Mouse (Mus musculus) fat pad, adult 2 months (tissue): ENCODE measurements around the gene Ptprs.

Source experiments
- DNase-seq: peaks from one replicate; pipeline ENCODE4 v3.0.0-alpha.2; 2011; ENCODE audit warnings: low read depth, low spot score; ENCODE audit errors: extremely low read depth

Ptprs gene

DNA sequence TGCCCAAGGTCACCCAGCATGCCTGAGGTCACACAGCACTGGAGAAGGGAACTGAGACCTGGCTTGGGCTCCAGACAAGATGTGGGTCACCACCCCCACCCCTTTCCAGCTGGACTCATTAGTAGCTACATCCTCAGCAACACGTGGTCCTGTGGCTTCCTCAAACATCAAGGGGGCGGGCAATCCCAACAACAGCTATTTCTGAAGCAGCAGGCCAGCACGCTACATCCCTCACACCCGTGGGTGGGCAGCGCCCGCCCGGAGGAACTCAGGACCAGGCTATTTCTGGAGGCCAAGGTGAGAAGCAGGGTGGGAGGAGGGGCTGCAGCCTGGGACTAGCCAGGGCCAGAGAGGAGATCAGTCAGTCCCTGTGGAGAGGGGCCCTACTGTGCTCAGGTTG, 7.4 kb downstream of the Ptprs start:
- DNase-seq: no peak

DNA sequence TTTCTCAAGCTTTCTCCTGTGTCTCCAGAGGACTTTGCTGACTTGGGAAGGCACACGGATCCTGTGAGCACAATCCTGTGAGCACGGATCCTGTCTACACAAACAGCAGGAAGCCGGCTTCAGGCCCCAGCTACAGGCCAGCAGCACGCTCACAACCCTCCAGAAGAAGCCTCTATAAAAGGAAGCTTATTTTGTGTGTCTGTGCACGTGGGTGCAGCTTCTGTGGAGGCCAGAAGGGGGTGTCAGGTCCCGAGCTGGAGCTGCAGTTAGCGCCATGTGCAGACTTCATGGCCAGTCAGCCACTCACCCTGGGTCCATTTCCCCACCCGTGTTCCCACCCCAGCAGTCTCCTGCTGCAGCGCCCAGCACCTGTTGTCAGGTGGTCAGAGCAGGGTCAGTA, 7.9 kb downstream of the Ptprs start:
- DNase-seq: no peak

DNA sequence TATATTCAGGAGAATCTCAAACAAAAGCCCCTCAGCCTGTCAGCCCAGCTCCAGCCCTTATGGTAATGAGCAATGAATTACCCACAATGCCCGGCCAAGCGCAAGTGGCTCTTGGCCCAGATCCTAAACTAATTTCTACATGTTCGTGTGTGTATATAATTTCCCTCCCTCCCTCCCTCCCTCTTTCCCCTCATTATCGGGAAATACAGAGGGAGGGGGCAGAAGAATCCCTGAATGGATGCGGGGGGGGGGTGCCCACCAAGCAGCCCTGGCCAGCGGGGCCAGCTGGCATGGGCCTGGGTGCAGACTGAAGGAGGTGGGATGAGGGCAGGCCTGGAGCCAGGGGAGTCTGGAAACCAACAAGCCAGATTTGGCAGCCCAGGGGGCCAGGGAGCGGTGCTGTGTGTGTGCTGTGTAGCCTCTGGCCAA, 8.8 kb downstream of the Ptprs start:
- DNase-seq: no peak

DNA sequence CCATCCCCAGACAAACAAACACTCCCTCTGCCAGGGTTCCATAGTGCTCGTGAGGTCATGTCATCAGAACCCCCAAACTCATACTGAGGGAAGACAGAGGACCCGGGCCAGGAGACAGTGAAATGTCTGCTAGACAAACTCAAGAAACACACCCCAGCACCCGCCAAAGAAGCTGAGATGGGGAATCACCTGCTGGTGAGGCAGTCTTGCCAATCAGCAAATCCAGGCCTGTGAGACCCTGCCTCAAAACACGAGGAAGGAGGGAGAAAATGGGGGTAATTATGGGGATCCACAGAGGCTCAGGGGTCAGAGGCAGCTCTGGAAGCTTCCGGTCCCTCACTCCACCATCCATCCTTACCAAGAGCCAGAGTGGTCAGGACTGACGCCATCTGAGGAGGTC, 9.5 kb downstream of the Ptprs start:
- DNase-seq: no peak

DNA sequence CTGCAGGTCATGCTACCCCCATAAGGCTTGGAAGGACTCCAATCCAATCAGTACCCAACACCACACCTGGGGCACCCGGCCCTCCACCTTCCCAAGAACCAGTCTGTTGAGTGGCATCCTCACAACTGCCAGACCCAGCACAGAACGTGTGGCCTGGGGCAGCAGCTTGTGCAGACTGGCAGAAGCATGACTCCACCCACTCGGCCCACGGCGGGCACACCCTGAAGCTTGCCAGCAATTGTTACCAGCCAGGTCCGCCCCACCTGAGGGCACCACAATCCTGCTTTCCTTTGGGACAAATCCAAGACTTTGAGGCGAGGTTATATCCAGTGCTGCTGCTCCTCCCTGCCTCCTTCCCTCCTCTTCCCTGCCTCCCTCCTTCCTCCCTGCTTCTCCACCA, 11.5 kb downstream of the Ptprs start:
- DNase-seq: peak; percentile 67

DNA sequence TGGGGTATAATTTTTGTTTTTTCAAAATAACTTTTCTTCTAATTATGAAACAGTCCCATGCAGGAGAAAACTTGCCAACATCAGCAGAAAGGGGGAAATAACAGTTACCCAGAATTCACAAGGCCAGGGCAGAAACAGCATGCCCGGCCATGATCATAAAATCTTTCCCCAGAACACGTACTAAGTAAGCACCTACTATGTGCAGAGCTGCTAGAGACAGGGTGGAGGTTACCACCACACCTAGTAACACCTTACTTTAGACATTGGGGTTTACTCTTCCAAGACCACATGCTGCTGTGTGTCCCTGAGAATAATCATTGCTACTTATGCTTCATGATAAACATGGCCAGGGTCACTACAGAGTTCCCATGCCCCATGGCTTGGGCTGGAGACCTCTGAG, 11.9 kb downstream of the Ptprs start:
- DNase-seq: no peak

DNA sequence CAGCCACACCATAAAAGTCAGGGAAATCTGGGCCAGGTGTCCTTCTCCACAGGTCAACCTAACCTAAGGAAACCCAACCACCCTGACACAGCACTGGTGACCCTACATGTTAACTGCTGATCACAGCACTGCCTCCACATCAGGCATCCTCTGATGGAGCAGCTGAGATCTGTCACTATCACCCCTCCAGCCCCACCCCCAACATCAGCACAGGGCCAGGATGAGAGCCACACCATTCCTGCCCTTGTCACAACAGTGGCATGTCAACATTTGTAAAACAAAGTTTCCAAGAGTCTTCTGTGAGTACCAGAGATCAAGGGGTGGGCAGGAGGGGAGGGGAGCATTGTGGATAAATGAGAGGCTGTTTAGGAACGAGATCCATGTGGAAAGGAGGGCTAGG, 12.8 kb downstream of the Ptprs start:
- DNase-seq: no peak

DNA sequence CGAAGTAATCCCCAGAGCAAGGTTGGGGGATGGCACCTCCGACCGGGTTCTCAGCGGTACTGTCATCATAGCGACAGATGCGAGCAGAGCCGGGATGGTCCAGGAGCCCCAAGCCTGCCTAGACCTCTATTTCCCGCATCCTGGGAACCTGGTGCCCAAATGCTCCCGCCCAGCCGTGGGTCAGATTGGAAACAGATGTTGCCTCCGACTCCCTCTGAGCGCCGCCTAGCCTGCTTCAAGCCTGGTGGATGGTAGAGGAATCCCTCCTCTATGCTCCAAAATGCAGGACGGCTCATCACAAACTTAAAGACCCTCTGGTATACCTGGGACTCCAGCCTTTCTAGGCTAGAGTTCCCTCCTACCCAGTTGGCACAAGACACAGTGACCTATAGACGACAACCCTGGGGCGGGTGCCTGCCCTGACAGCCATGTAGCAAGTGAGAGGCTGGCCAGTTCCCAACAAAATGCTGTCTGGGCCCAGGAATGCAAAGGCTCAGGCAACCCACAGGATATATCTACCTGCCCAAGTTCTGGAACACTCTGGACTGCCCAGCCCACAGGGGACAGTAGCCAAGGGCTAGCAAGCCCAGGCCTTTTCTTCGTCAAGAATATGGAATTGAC, 13.3 kb downstream of the Ptprs start:
- DNase-seq: peak; percentile 86

DNA sequence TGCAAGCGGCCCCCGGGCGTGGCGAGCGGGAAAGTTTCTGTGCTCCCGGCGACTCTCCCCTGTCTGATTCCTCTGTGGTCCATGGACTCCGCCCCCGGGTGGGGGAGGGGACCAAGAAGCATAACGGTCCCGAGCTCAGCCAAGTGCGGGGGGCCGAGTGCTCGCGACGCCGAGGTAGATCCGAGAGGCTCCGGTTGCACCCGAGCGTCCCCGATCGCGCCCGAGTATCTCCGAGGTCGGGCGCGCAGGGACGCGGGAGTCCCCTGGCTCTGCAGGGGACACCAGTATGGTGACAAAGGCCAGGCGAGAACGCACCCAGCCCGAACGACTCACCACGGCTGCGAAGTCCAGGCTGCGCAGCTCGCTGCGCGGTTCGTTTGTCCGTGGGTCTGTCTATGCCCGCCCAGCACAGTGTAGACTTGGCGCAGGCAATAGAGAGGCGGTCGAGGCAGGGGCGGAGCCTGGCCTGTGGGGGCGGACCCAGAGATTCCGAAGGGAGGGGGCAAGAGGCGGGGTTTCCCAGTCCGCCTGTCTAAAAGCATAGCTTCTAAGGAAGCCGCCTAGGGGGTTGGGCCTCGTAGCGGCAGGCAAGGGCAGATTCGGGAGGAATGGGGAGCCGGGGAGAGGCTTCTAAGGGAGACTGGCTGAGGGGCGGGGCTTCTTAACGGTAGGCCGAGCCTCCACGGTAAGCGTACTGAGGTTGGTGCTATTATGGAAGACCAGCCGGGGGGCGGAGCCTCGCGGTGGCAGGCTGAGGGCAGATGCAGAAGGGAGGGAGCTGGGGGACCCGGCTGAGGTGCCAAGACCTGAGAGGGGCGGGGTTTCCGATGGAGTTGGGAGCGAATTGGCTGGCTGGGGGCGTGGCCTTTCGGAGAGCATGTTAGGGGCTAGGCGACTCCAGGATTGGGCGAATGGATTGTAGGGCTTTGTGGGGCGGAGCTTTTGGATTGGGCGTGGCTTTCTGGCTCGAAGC, 14.2 kb downstream of the Ptprs start:
- peak; percentile 93 for DNase-seq

DNA sequence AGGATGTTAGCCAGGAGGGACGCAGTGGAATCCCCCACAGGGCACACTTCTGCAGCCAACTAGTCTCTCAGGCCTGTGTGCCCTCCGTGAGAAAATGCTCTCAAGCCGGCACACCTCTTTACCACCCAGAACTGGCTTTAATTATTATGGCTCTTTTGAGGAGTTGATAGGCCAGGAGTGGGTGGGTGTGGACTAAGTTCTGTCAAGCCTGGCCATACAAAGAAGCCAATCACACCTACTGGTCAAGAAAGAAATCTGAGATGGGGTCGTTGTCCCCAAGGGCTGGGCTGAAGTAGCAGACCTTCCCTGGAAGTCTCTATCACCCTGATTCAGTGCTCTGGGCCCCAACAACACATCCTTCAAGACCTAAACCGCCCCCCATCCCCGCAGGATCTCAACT, 15.4 kb downstream of the Ptprs start:
- DNase-seq: no peak

DNA sequence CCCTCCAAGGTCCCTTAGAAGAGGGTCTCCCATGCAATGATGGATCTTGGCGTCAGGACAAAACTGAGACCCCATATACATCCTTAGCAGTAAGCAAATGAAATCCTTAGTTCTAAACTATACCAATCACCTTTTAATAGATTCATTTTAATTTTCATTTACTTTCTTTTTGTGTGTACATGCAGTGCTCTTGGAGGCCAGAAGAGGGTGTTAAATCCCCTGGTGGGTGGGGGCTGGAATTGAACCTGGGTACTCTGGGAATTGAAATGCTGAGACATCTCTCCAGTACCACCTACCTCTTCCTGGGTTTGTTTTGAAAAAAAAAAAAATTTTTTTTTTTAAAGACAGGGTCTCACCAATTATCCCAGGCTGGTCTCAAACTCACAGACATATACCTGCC, 18.8 kb downstream of the Ptprs start:
- no peak for DNase-seq

DNA sequence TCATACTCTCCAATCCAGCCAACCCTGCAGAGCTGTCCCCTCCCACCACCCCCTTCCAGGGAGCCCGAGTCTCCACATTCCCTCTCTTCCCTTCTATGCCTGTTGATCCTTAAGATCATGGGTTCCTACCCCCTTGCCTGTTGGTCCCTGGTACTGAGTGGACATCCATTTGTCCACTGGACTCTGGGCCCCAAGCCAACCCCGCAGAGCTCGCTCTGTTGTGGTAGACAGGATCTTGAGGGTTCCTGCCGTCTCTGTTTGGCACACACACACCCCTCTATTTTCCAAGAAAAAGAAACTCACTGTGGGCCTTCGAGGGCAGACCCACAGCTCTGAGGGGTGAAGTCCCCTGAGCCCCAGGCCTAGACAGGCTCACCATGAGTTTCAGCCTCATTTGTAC, 19.9 kb downstream of the Ptprs start:
- DNase-seq: no peak

DNA sequence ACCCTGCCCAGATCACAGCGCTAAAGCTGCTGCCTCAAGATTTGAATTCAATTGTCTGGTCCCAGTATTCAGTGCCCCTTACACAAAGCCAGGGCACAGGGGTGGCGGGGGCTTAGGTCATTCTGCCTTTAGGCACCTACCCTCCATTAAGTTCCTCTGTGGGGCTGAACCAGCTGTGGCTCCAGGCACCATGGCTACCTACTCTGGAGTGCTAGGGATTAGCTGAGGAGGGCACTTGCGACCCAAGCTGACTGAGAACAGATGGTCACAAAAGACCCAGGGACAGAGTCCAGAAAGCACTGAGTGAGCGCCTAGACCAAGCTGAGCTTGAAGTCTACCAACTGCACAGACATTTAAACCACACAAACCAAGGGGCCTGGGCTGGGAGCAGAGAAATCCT, 22.6 kb downstream of the Ptprs start:
- no peak for DNase-seq

DNA sequence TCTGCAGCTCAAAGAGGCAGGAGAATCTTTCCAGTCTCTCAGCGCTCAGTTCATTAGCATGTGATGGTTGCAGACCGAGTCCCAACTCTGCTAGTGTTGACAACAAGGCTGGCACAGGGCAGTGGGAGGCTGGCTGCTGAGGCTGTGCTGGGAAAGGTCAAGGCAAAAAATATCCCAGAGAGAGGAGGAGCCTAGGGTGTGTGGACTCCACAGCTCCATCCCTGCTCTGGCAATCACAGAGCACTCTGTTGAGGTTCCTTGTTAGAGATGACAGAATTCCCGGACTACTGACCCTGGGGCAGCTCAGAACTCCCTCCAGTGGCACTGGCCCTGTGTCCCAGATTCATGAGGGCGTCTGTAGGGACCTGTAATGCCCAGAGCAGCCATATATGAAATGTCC, 23.0 kb downstream of the Ptprs start:
- no peak for DNase-seq

DNA sequence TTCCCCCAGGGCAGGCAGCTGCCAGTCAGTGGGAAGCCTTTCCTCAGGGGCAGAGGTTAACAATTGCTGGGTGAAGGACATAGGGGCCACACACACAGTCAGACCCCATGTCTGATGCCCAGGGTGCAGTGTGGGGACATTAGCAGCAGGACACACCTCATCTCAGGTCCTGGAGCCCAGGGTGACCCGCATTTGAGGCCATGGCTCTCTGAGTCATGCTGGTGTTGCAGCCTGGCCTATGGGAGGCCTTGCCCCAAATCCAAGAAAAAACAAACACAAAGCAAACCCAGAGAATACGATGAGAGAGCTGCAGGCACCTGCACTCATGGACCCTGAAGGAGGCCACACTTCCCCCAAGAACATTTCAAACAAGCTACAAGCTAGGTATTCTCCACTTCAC, 28.6 kb downstream of the Ptprs start:
- no peak for DNase-seq

DNA sequence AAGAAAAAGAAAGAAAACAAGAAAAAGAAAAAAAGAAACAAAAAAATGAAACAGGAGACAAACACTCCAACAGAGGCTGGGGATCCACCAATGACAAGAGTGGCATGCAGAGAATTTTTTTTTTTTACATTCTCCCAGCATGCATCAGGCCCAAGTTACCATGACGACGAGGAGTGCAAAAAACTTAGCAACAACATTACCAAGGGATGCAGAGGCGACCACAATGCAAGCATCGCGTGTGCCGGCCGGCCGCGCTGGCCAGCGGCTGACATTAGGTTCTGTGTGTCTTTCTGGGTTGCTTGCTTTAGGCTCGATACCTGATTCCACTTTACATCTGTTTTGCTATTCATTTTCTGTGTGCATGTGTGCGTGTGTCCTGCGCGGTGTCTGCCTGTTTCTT, 30.9 kb downstream of the Ptprs start:
- no peak for DNase-seq

DNA sequence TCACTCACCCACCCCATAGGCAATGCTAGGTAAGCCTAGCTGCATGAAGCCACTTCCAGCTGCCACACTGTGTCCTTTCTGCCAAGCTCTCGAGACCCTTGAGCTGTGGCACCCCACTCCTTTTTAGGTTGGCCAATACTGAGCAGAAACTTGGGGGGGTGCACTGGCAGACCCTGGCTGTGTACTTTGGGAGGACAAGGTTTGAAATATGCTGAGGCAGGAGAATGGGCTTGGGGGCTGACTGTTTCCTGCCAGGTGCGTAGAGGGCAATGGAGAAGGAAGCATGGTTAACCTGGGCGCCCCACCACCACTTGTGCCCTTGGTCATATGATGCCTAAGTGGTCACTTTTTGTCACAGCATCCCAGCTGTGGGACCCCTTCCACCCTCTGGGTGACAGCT, 31.5 kb downstream of the Ptprs start:
- DNase-seq: no peak

DNA sequence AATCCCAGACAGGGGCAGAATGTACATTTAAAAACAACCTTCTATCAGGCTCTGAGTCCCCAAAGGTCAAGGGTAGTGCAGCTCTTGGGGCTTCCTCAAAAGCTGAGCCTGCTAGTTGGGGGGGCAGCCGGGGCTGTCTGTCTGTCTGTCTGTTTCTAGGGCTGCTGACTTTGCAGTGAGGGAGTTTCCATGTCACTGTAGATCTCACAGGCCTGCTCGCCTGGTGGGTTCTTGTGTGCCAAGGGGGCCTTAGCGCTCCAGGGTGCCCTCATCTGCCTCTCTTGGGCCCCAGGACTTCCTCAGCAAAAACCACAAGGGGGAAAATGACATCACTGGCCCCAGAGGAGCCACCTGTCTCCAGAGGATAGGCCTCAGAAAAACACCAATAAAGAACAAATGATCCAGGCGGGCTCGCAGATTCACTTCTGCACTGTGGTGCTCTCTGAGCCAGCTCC, 32.9 kb downstream of the Ptprs start:
- DNase-seq: no peak

DNA sequence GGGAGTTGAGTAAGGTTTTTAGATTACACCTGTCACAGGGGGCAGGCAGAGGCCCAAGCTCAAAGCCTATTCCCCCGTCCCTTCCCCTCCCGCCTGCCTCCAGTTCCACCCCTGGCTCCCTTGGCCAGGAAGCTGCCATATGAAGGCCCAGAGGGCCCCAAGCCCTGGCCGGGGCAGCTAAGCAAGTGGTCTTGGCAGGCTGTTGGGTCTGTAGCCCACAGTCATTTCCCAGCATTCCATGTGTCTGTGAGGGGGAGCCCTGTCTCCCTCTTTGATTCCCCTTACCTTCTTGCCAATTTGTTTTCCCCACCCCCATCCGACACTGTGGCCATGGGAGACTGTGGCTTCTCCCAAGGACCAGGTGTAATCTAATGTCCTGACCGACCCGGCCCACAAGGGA, 34.0 kb downstream of the Ptprs start:
- no peak for DNase-seq

DNA sequence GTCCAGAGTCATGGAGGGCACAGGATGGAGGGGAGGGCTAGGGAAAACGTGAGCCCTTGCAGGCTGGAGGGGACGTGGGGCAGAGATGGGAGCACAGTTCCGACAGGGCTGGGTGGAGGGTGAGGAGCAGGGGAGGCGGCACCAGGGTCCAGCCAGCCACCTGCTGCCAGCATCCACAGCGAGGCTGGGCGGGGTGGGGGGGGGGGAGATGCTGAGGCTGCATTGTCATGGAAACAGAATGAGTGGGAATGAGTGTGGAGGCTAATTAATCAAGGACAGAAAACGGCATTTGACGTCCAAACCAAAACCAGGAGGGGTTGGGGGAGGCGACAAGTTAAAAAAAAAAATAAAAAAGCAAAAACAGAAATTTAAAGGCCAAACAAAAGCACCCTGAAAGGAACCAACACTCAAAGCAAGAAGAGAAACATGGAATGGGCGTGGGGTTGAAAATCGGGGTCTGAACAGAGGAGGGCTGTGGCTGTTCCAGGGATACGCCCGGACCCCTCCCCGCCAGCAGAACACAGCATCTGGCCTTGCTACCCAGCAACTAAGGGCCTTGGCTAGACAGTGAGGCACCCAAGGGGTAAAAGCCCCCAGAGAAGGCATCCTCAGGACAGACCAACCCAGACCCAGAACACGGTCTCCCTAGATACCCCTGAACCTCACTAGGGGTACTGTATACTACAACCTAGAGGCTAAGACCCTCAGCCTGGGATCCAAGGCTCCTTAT, 36.4 kb downstream of the Ptprs start:
- DNase-seq: no peak

DNA sequence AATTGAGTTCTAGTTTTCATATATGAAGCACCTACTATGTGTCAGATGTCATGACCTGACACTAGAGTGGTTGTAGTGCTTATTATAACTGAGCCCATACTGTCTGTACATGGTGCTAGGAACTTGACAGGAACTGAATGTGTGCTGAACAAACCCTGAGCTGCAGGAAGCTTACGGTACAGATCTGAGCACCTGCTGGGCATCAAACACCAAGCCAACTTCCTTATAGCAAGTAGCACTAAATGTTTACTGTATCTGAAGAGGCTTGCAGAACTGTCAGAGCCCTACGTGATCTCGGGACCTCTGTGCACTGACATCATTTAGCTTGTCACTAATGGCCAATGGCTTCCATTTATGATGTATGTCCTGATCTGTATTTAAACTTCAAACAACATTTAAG, 44.7 kb downstream of the Ptprs start:
- no peak for DNase-seq

DNA sequence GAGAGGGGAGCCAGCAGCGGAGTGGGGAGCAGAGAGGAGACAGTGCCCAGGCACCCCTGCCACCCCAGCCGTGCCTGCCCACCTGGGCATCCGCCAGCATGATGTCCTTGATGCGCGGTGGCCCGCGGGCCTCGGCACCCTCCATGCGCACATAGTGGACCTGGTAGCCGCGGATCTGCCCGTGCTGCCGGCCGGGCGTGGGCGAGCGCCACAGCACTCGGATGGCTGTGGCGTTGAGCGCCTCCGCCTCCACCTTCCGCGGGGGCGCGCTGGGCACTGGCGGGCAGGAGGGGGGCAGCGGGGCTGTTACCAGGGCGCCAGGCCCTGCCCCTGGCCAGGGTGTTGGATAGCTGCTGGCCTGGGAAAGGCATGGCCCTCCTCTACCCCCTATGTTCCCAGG, 48.4 kb downstream of the Ptprs start:
- DNase-seq: no peak
